Mouse (Mus musculus): ENCODE data around the gene Rnf130. TPM values are rescaled to one million over a fixed set of nuclear protein-coding genes. Genes with fewer than 3 reads are reported as not detected.

The Rnf130 gene
- polyA plus RNA-seq, 1 experiment from 2014 or later, result 65.0 TPM

DNA sequence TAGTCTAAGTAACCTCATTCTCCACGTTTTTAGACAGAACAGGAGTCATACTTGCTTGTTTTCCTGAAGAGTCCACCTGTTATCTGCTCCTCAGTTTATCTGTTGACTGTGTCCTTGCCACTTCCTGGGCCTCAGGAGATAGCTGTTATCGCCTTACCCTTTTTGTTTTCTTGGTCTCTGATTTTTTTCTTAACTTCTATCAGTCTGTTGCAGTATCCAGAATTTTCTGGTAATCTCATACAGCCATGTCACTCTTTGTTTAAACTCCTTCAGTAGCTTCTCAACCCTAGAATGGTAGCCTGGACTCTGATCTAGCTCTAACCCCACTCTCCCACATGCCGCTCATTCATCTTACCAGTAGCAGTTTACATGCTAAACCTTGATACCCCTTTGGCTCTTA is 10.6 kb downstream of the Rnf130 start:
- H3K4me2 ChIP-seq (ENCODE audit: low read length), result no peak overlapping the region
- 0 out of 2 replicates have a peak, but pooled peaks cover 2% of the 10 kb centered on the region for H3K4me1 ChIP-seq (replicated peaks; ENCODE audit: control insufficient read depth, insufficient read depth, low read length)
- H3K27me3 ChIP-seq (replicated peaks; ENCODE audit: control insufficient read depth, insufficient read depth, low read length), result no peaks in the 10 kb centered on the region
- no peak overlapping the region for H3K9ac ChIP-seq (replicated peaks; ENCODE audit: low read depth, low read length)
- no peaks in the 10 kb centered on the region for H3K36me3 ChIP-seq (ENCODE audit: control insufficient read depth, insufficient read depth)
- no peak overlapping the region for H3K27ac ChIP-seq (ENCODE audit: low read length)
- H3K9me3 ChIP-seq (ENCODE audit: control insufficient read depth, low read length), result no peaks in the 10 kb centered on the region
- 84% methylated on average over 3 of the region's 3 CpGs for WGBS
- no peak for ATAC-seq
- H3K4me3 ChIP-seq (replicated peaks; ENCODE audit: low read length), result no peak overlapping the region

DNA sequence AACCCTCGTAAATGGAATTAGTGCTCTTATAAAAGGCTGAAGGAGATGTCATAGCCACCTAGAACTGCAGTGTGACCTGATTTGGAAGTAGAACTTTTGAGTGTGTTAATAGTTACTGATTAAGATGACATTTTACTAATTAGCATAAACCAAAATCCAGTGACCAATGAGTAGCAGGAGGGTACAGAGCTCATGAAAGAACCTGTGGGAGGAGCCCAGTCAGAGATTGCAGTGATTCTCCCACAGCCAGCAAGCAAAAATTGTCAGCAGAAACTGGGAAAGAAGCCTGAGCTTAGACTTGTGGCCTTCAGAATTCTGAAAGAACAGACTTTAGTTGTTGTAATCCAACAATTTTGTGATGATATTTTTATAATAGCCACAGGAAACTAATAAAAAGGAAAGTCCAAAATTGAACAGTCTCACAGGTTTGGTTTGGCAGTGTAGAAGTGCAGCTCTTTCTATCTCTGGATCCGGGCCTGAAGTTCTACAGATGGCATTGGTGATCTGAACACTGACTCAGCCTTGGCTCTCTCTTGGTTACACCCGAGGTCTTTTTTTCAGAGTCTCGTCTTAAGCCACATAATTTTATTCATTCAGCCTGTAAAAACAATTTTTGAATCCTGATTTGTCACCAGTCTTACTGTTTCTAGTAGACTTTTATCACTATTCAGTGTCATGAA is 11.8 kb downstream of the Rnf130 start:
- no peak overlapping the region for H3K27ac ChIP-seq (ENCODE audit: low read length)
- no peak overlapping the region for H3K4me2 ChIP-seq (ENCODE audit: low read length)
- no peak overlapping the region for H3K4me3 ChIP-seq (replicated peaks; ENCODE audit: low read length)
- no peak overlapping the region for H3K9ac ChIP-seq (replicated peaks; ENCODE audit: low read depth, low read length)
- 73% methylated on average over 4 of the region's 4 CpGs for WGBS
- no peaks in the 10 kb centered on the region for H3K36me3 ChIP-seq (ENCODE audit: control insufficient read depth, insufficient read depth)
- ATAC-seq, result no peak
- no peaks in the 10 kb centered on the region for H3K27me3 ChIP-seq (replicated peaks; ENCODE audit: control insufficient read depth, insufficient read depth, low read length)
- no peaks in the 10 kb centered on the region for H3K4me1 ChIP-seq (replicated peaks; ENCODE audit: control insufficient read depth, insufficient read depth, low read length)
- no peaks in the 10 kb centered on the region for H3K9me3 ChIP-seq (ENCODE audit: control insufficient read depth, low read length)

DNA sequence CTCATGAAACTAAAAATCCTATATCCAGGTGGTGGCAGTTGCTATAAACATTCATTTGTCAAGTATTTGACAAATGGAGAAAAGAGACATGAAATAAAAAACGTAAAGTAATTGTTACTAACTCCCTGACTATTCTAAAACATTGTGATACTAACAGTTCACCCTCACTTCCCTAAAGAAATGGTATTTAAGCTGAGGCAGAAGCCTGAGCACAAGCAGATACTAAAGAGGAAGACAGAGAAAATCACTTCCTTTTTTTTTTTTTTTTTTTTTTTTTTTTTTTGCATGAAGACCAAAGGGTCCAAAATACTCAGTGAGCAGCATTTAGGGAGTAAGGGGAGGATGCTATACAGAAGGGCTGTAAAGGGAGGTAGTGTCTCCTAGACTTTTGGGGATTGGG is 13.6 kb downstream of the Rnf130 start:
- Histone ChIP-seq H3K4me1 (replicated peaks; ENCODE audit: control insufficient read depth, insufficient read depth, low read length) (no peaks in the 10 kb centered on the region), H3K4me3 (replicated peaks; ENCODE audit: low read length) (no peak overlapping the region), H3K27me3 (replicated peaks; ENCODE audit: control insufficient read depth, insufficient read depth, low read length) (no peaks in the 10 kb centered on the region), H3K36me3 (ENCODE audit: control insufficient read depth, insufficient read depth) (no peaks in the 10 kb centered on the region), H3K9me3 (ENCODE audit: control insufficient read depth, low read length) (no peaks in the 10 kb centered on the region), H3K9ac (replicated peaks; ENCODE audit: low read depth, low read length) (no peak overlapping the region), H3K27ac (ENCODE audit: low read length) (no peak overlapping the region), H3K4me2 (ENCODE audit: low read length) (no peak overlapping the region)
- WGBS, result 88% methylated on average over 1 of the region's 1 CpGs
- no peak for ATAC-seq

- Histone ChIP-seq H3K9me3 (ENCODE audit: control insufficient read depth, low read length) (no peaks in the 10 kb centered on the region), H3K36me3 (ENCODE audit: control insufficient read depth, insufficient read depth) (no peaks in the 10 kb centered on the region), H3K4me3 (replicated peaks; ENCODE audit: low read length) (no peak overlapping the region), H3K9ac (replicated peaks; ENCODE audit: low read depth, low read length) (no peak overlapping the region), H3K27me3 (replicated peaks; ENCODE audit: control insufficient read depth, insufficient read depth, low read length) (no peaks in the 10 kb centered on the region), H3K4me1 (replicated peaks; ENCODE audit: control insufficient read depth, insufficient read depth, low read length) (no peaks in the 10 kb centered on the region), H3K4me2 (ENCODE audit: low read length) (no peak overlapping the region), H3K27ac (ENCODE audit: low read length) (no peak overlapping the region)
- whole genome bisulfite sequencing, result 93% methylated on average over 3 of the region's 3 CpGs
- no peak for ATAC-seq
These were observed 16.0 kb downstream of the Rnf130 start for GRCm38 (mm10) chr11:50041148-50041547.

DNA sequence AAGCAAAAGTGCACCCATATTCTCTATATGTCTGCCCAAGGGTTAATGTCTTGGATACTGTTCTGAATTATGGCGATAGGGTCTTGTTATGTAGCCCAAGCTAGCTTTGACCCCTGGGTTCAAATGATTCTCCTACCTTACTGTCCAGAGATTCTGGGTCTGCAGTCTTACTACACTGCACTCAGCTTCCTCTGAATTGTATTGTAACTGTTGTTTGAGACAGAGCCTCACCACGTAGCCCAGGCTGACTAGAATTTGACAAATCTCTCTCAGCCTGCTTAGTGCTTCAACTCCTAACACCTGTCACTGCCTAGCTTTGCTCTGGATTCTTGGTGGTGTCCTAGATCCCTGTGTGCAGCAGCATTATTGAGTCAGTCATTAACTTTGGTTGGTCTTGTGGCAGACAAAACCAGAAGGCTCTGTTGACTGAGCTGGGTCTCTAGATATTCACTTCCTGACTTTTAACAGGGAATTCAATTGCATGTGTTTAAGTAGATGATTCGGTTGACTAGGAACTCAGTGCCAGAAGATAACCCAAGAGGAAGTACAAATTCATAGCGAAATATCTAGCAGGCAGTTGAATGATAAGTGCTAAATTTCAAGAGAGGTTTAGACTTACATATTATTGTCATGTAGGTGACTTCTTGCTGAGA is 17.3 kb downstream of the Rnf130 start:
- H3K9ac ChIP-seq (replicated peaks; ENCODE audit: low read depth, low read length), result no peak overlapping the region
- no peak overlapping the region for H3K4me3 ChIP-seq (replicated peaks; ENCODE audit: low read length)
- H3K27ac ChIP-seq (ENCODE audit: low read length), result no peak overlapping the region
- no peaks in the 10 kb centered on the region for H3K36me3 ChIP-seq (ENCODE audit: control insufficient read depth, insufficient read depth)
- WGBS, result 95% methylated on average over 4 of the region's 4 CpGs
- no peaks in the 10 kb centered on the region for H3K9me3 ChIP-seq (ENCODE audit: control insufficient read depth, low read length)
- peaks cover 3% of the 10 kb centered on the region; the same call in 1 of the 2 replicates for H3K4me1 ChIP-seq (replicated peaks; ENCODE audit: control insufficient read depth, insufficient read depth, low read length)
- ATAC-seq, result no peak
- H3K27me3 ChIP-seq (replicated peaks; ENCODE audit: control insufficient read depth, insufficient read depth, low read length), result no peaks in the 10 kb centered on the region
- H3K4me2 ChIP-seq (ENCODE audit: low read length), result no peak overlapping the region

DNA sequence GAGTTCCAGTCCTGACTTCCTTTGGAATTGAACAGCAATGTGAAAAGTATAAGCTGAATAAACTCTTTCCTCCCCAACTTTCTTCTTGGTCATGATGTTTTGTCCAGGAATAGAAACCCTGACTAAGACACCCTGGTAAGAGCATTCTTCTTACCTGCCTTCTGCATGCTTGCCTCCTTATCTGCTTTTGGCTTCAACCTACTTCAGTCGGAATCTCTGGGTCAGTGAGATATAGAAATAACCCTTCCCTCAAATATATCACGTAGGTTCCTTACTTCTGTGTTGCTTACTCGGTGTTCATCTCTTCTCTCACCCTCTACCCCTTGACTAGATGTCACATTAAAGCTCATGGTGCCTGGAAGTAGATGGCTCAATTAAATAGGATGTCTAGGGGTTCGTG is 19.3 kb downstream of the Rnf130 start:
- Histone ChIP-seq H3K36me3 (ENCODE audit: control insufficient read depth, insufficient read depth) (no peaks in the 10 kb centered on the region), H3K27ac (ENCODE audit: low read length) (no peak overlapping the region), H3K4me3 (replicated peaks; ENCODE audit: low read length) (no peak overlapping the region), H3K9ac (replicated peaks; ENCODE audit: low read depth, low read length) (no peak overlapping the region), H3K4me1 (replicated peaks; ENCODE audit: control insufficient read depth, insufficient read depth, low read length) (peaks cover 7% of the 10 kb centered on the region; the same call in 1 of the 2 replicates), H3K27me3 (replicated peaks; ENCODE audit: control insufficient read depth, insufficient read depth, low read length) (no peaks in the 10 kb centered on the region), H3K4me2 (ENCODE audit: low read length) (no peak overlapping the region), H3K9me3 (ENCODE audit: control insufficient read depth, low read length) (no peaks in the 10 kb centered on the region)
- ATAC-seq, result no peak
- WGBS, result 95% methylated on average over 4 of the region's 4 CpGs

GRCm38 (mm10) chr11:50047610-50048009 is 22.5 kb downstream of the Rnf130 start:
- Histone ChIP-seq H3K9ac (replicated peaks; ENCODE audit: low read depth, low read length) (no peak overlapping the region), H3K4me2 (ENCODE audit: low read length) (no peak overlapping the region), H3K36me3 (ENCODE audit: control insufficient read depth, insufficient read depth) (no peaks in the 10 kb centered on the region), H3K4me1 (replicated peaks; ENCODE audit: control insufficient read depth, insufficient read depth, low read length) (peaks cover 12% of the 10 kb centered on the region; the same call in 1 of the 2 replicates), H3K27ac (ENCODE audit: low read length) (no peak overlapping the region), H3K9me3 (ENCODE audit: control insufficient read depth, low read length) (no peaks in the 10 kb centered on the region), H3K4me3 (replicated peaks; ENCODE audit: low read length) (no peak overlapping the region), H3K27me3 (replicated peaks; ENCODE audit: control insufficient read depth, insufficient read depth, low read length) (no peaks in the 10 kb centered on the region)
- ATAC-seq, result peak; percentile 62
- 88% methylated on average over 1 of the region's 1 CpGs for WGBS

DNA sequence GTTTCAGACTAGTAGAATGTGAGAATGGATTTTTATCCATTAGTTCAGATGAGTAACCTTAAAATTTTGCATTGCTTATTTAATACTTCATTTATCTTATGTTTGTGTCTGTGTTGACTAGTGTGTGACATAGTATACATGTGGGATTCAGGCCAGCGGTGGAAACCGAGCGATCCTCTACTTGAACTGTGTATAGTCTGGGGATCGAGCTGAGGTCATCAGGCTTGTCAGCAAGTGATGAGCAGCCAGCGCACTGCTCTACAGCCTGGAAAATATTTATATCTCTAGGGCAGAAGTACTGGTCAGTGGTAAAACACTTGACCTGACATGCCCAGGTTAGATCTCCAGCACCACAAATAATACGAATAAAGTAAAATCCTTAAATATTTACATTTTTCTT is 23.0 kb downstream of the Rnf130 start:
- peaks cover 12% of the 10 kb centered on the region; the same call in 1 of the 2 replicates for H3K4me1 ChIP-seq (replicated peaks; ENCODE audit: control insufficient read depth, insufficient read depth, low read length)
- H3K9ac ChIP-seq (replicated peaks; ENCODE audit: low read depth, low read length), result no peak overlapping the region
- H3K4me2 ChIP-seq (ENCODE audit: low read length), result no peak overlapping the region
- H3K27me3 ChIP-seq (replicated peaks; ENCODE audit: control insufficient read depth, insufficient read depth, low read length), result no peaks in the 10 kb centered on the region
- WGBS, result 82% methylated on average over 6 of the region's 6 CpGs
- H3K27ac ChIP-seq (ENCODE audit: low read length), result no peak overlapping the region
- H3K36me3 ChIP-seq (ENCODE audit: control insufficient read depth, insufficient read depth), result no peaks in the 10 kb centered on the region
- no peak overlapping the region for H3K4me3 ChIP-seq (replicated peaks; ENCODE audit: low read length)
- ATAC-seq, result no peak
- H3K9me3 ChIP-seq (ENCODE audit: control insufficient read depth, low read length), result no peaks in the 10 kb centered on the region

GRCm38 (mm10) chr11:50050392-50050791 is 25.2 kb downstream of the Rnf130 start:
- H3K36me3 ChIP-seq (ENCODE audit: control insufficient read depth, insufficient read depth), result peaks cover 8% of the 10 kb centered on the region
- no peak overlapping the region for H3K4me2 ChIP-seq (ENCODE audit: low read length)
- H3K9ac ChIP-seq (replicated peaks; ENCODE audit: low read depth, low read length), result no peak overlapping the region
- WGBS, result 72% methylated on average over 6 of the region's 6 CpGs
- no peak overlapping the region for H3K27ac ChIP-seq (ENCODE audit: low read length)
- ATAC-seq, result no peak
- H3K4me3 ChIP-seq (replicated peaks; ENCODE audit: low read length), result no peak overlapping the region
- peaks cover 12% of the 10 kb centered on the region; the same call in 1 of the 2 replicates for H3K4me1 ChIP-seq (replicated peaks; ENCODE audit: control insufficient read depth, insufficient read depth, low read length)
- no peaks in the 10 kb centered on the region for H3K9me3 ChIP-seq (ENCODE audit: control insufficient read depth, low read length)
- H3K27me3 ChIP-seq (replicated peaks; ENCODE audit: control insufficient read depth, insufficient read depth, low read length), result no peaks in the 10 kb centered on the region
